Mouse (Mus musculus): ENCODE measurements around the gene Lcn9.

DNA sequence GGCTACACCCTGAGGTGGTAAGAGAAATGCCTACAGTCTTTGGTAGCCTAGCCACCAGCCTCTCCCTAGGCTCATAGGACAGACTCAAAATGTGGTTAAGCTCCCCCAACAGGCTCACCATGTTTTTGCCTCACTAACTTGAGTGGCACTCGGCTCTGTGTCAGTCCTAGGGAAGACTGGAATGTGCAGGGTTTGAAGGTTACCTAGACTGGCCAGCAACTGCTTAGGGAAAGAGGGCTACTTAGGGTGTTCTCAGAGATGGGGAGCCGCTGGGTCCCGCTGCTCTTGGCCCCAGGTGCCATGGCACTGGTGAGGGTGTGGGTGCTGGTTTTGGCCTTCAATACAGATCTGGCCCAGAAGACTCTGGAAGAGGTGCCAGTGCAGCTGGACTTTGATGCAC, 41.0 kb upstream of the Lcn9 start, which contains the start of gene Gm13539:
- TF ChIP-seq CTCF (IDR thresholded peaks at IDR 0.05; ENCODE audit: low read depth) = no peak
- TF ChIP-seq EP300 (IDR thresholded peaks at IDR 0.05; ENCODE audit: low read depth) = no peak
